Mouse (Mus musculus): ENCODE results near the gene Ano9. TPM values are rescaled to one million over a fixed set of nuclear protein-coding genes. Genes with fewer than 3 reads are reported as not detected.

Gene Ano9
- polyA plus RNA-seq, 1 experiment from 2014 or later = 0.32 TPM

DNA sequence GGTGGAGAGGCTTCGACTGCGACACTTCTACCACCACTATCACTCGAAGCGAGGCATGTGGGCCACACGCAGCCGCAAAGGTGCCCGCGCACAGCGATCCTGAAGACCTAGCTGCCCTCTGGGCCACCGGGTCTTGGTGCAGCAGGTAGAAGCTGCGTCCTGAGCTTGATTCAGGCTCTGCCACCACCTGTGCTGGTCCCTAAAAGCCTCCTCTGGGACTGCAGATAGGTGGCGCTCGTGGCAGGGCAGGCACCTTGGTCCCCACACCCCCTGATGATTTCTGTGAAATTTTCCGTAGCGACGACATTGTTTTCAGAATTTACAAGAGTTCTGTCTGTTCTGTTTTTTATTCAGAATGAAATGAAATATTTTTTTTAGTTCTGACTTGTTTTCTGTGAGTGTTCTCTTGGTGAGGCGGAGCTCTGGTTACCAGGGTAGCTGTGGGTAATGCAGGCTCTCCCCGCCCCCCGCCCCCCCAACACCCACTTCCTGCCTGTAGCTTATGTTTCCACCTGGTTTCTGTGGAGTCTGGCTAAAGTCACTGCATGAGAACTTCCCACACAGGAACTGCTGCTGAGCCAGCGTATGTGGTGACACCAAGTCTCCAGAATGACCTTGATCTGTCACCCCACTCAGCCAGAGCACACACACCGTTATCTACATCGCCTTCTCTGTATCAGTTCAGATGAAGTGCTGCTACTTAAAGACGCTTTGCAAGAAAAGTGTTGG, 45.4 kb downstream of the Ano9 start:
- Histone ChIP-seq H3K4me3 (replicated peaks; ENCODE audit: low read length) (no peak overlapping the region), H3K4me1 (replicated peaks; ENCODE audit: control insufficient read depth, insufficient read depth, low read length) (peaks cover 3% of the 10 kb centered on the region; the same call in 1 of the 2 replicates), H3K9me3 (ENCODE audit: control insufficient read depth, low read length) (no peaks in the 10 kb centered on the region), H3K4me2 (replicated peaks) (no peak overlapping the region), H3K27me3 (ENCODE audit: control insufficient read depth, insufficient read depth, low read length) (peaks cover 3% of the 10 kb centered on the region), H3K36me3 (replicated peaks; ENCODE audit: control insufficient read depth, insufficient read depth) (peaks cover 26% of the 10 kb centered on the region), H3K27ac (no peak overlapping the region), H3K9ac (no peak overlapping the region)
- ATAC-seq (ENCODE audit: low FRiP score) = no peak
- 33% methylated on average over 23 of the region's 23 CpGs for WGBS
- DNase-seq (ENCODE audit: low spot score) = no peak

DNA sequence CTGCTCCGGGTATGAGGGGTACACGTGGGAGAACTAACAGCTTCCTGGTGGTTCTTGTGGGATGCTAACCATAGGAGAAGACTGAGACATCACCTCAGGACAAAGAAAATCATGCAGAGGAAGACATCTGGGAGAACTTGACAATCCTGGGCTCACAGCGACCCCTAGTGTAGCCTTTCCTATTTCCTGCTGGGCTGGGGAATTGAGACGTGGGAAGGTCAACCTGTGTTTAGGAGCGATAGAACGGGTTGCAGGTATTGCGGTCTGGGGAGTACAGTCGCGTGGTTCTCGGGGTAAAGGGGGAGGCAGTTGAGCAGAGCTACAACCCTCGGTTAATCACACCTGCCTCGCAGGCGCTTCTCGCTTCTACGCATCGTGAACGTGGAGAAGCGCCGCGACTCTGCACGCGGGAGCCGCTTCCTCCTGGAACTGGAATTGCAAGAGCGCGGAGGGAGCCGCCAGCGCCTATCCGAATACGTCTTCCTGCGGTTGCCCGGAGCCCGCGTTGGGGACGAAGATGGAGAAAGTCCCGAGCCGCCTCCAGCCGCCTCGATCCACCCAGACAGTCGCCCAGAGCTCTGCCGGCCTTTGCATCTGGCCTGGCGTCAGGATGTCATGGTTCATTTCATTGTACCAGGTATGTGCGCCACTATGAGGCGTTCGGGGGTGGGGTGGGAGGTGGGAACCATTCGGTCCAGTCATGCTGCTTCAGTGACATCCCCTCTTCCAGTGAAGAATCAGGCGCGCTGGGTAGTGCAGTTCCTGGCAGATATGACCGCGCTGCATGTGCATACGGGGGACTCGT, 47.3 kb downstream of the Ano9 start:
- Histone ChIP-seq H3K4me2 (replicated peaks) (peak overlapping the region; percentile 68), H3K4me1 (replicated peaks; ENCODE audit: control insufficient read depth, insufficient read depth, low read length) (peaks cover 3% of the 10 kb centered on the region; the same call in 1 of the 2 replicates), H3K27ac (peak overlapping the region; percentile 79), H3K36me3 (replicated peaks; ENCODE audit: control insufficient read depth, insufficient read depth) (peaks cover 45% of the 10 kb centered on the region), H3K9me3 (ENCODE audit: control insufficient read depth, low read length) (no peaks in the 10 kb centered on the region), H3K27me3 (ENCODE audit: control insufficient read depth, insufficient read depth, low read length) (peaks cover 3% of the 10 kb centered on the region), H3K9ac (peak overlapping the region; percentile 68), H3K4me3 (replicated peaks; ENCODE audit: low read length) (peak overlapping the region; percentile 32)
- 2% methylated on average over 51 of the region's 51 CpGs for WGBS
- ATAC-seq (ENCODE audit: low FRiP score) = peak; percentile 67
- peak; percentile 87 for DNase-seq (ENCODE audit: low spot score)

DNA sequence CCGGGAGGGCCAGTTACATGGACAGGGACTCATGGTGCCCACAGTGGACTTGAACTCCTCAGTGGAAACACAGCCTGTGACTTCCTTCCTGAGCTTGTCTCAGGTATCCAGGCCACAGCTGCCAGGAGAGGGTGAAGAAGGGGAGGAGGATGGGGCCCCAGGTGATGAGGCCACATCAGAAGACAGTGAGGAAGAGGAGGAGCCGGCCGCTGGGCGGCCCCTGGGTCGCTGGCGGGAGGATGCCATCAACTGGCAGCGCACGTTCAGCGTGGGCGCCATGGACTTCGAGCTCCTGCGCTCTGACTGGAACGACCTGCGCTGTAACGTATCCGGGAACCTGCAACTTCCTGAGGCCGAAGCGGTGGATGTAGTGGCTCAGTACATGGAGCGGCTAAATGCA, 49.3 kb downstream of the Ano9 start:
- Histone ChIP-seq H3K4me2 (replicated peaks) (no peak overlapping the region), H3K27me3 (ENCODE audit: control insufficient read depth, insufficient read depth, low read length) (peaks cover 3% of the 10 kb centered on the region), H3K27ac (no peak overlapping the region), H3K36me3 (replicated peaks; ENCODE audit: control insufficient read depth, insufficient read depth) (peaks cover 60% of the 10 kb centered on the region), H3K9me3 (ENCODE audit: control insufficient read depth, low read length) (no peaks in the 10 kb centered on the region), H3K4me3 (replicated peaks; ENCODE audit: low read length) (no peak overlapping the region), H3K9ac (no peak overlapping the region), H3K4me1 (replicated peaks; ENCODE audit: control insufficient read depth, insufficient read depth, low read length) (peaks cover 3% of the 10 kb centered on the region; the same call in 1 of the 2 replicates)
- ATAC-seq (ENCODE audit: low FRiP score) = no peak
- WGBS = 77% methylated on average over 19 of the region's 19 CpGs
- DNase-seq (ENCODE audit: low spot score) = no peak

DNA sequence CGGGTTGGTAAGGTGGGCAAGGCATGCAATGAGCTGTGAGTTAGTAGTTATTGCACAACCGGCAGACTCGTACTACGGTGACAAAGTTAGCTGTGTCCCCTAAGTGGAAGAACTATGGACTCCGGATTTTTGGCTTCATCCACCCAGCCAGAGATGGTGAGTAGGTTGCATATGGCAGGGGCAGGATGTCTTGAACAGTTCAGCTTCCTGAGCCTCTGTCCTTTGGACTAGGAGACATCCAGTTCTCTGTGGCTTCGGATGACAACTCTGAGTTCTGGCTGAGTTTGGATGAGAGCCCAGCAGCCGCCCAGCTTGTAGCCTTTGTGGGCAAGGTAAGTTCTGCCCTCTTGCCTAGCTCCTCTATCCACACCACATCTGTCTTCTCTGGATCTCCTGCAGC, 53.0 kb downstream of the Ano9 start:
- Histone ChIP-seq H3K9ac (no peak overlapping the region), H3K9me3 (ENCODE audit: control insufficient read depth, low read length) (no peaks in the 10 kb centered on the region), H3K27ac (no peak overlapping the region), H3K27me3 (ENCODE audit: control insufficient read depth, insufficient read depth, low read length) (no peaks in the 10 kb centered on the region), H3K4me3 (replicated peaks; ENCODE audit: low read length) (no peak overlapping the region), H3K4me1 (replicated peaks; ENCODE audit: control insufficient read depth, insufficient read depth, low read length) (peaks cover 22% of the 10 kb centered on the region), H3K36me3 (replicated peaks; ENCODE audit: control insufficient read depth, insufficient read depth) (peaks cover 58% of the 10 kb centered on the region), H3K4me2 (replicated peaks) (no peak overlapping the region)
- DNase-seq (ENCODE audit: low spot score) (no peak), ATAC-seq (ENCODE audit: low FRiP score) (no peak)
- WGBS = 93% methylated on average over 7 of the region's 7 CpGs

DNA sequence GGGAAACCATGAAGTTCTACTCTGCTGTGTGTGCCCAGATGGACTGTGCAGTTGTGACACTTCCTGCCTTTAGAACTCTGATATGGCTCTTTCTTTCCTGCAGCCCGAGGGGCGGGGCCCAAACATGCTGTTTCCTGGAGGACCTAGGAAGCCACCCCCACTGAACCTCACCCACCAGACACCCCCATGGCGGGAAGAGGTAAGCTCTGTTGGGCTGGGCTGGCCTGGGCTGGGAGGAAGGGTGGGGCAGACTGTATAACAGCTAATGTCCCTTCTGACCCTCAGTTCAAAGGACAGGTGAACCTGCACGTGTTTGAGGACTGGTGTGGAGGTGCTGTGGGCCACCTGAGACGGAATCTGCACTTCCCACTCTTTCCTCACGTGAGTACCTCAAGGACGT, 53.4 kb downstream of the Ano9 start:
- Histone ChIP-seq H3K9ac (no peak overlapping the region), H3K9me3 (ENCODE audit: control insufficient read depth, low read length) (no peaks in the 10 kb centered on the region), H3K36me3 (replicated peaks; ENCODE audit: control insufficient read depth, insufficient read depth) (peaks cover 58% of the 10 kb centered on the region), H3K4me3 (replicated peaks; ENCODE audit: low read length) (no peak overlapping the region), H3K4me2 (replicated peaks) (no peak overlapping the region), H3K27ac (no peak overlapping the region), H3K4me1 (replicated peaks; ENCODE audit: control insufficient read depth, insufficient read depth, low read length) (peaks cover 24% of the 10 kb centered on the region), H3K27me3 (ENCODE audit: control insufficient read depth, insufficient read depth, low read length) (no peaks in the 10 kb centered on the region)
- WGBS = 88% methylated on average over 7 of the region's 7 CpGs
- ATAC-seq (ENCODE audit: low FRiP score) (no peak), DNase-seq (ENCODE audit: low spot score) (no peak)

DNA sequence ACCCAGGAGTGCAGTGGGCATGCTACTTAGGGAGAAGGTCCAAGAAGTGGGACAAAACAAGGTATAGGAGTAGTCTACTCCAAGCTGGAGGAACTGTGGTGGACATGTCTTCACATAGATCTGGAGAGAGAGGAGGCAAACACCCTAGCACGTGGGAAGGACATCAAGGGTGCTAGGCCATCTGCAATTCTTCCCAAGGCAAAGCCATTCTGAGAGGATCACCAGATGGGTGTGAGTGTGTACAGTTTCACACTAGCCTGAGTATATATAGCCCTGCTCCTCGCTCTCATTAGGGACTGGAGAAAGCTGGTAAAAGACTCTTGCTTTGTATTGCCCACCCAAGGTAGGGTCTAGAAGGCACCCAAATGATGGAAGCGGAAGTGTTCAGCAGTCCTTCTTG, 54.3 kb downstream of the Ano9 start:
- no peak for DNase-seq (ENCODE audit: low spot score)
- peaks cover 52% of the 10 kb centered on the region for H3K36me3 ChIP-seq (replicated peaks; ENCODE audit: control insufficient read depth, insufficient read depth)
- H3K4me3 ChIP-seq (replicated peaks; ENCODE audit: low read length) = no peak overlapping the region
- peaks cover 24% of the 10 kb centered on the region for H3K4me1 ChIP-seq (replicated peaks; ENCODE audit: control insufficient read depth, insufficient read depth, low read length)
- ATAC-seq (ENCODE audit: low FRiP score) = no peak
- no peak overlapping the region for H3K27ac ChIP-seq
- WGBS = 90% methylated on average over 3 of the region's 3 CpGs
- no peaks in the 10 kb centered on the region for H3K9me3 ChIP-seq (ENCODE audit: control insufficient read depth, low read length)
- H3K4me2 ChIP-seq (replicated peaks) = no peak overlapping the region
- no peak overlapping the region for H3K9ac ChIP-seq
- H3K27me3 ChIP-seq (ENCODE audit: control insufficient read depth, insufficient read depth, low read length) = no peaks in the 10 kb centered on the region

DNA sequence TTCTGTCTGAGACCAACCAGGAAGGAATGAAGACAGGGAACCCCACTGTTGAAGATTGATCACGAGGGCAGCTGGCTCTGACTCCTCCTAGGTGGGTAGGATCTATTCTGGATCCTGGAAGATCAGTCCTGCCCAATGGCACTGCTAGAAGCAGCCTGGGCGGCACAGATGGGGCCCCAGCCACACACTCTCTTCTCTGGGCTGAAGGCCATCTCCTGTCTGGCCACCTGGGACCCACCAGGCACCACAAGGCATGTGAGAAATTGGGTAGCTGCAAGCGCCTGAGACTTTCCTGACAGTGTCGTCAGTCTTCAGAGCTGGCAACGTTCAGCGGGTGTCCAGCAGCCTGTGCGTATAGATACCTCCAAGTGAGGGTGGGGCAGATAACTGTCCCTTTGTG, 55.1 kb downstream of the Ano9 start:
- 67% methylated on average over 7 of the region's 7 CpGs for WGBS
- DNase-seq (ENCODE audit: low spot score) = no peak

DNA sequence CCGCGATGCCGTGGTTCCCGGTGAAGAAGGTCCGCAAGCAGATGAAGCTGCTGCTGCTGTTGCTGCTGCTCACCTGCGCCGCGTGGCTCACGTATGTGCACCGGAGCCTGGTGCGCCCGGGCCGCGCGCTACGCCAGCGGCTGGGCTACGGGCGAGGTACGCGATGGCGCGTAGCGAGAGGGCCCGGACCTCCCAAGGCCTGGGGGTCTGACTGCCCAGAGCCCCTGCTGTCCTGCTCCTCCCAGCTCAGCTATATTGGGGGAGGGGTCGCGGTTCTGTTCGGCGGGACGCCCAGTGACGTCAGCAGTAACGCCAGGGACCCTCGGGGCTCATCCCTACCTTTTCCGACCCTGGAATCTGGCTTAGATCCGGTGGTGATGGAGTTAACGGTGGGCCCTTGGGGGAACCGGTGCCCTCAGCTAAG, 56.3 kb downstream of the Ano9 start:
- Histone ChIP-seq H3K27ac (peak overlapping the region; percentile 94), H3K9me3 (ENCODE audit: control insufficient read depth, low read length) (no peaks in the 10 kb centered on the region), H3K27me3 (ENCODE audit: control insufficient read depth, insufficient read depth, low read length) (no peaks in the 10 kb centered on the region), H3K9ac (peak overlapping the region; percentile 97), H3K36me3 (replicated peaks; ENCODE audit: control insufficient read depth, insufficient read depth) (peaks cover 32% of the 10 kb centered on the region), H3K4me1 (replicated peaks; ENCODE audit: control insufficient read depth, insufficient read depth, low read length) (peaks cover 24% of the 10 kb centered on the region), H3K4me3 (replicated peaks; ENCODE audit: low read length) (peak overlapping the region; percentile 80), H3K4me2 (replicated peaks) (peak overlapping the region; percentile 65)
- DNase-seq (ENCODE audit: low spot score) (peak; percentile 56), ATAC-seq (ENCODE audit: low FRiP score) (peak; percentile 52)
- WGBS = under 1% methylated on average over 37 of the region's 37 CpGs

More for the DNA sequence above, 55.1 kb downstream of the Ano9 start:
- ATAC-seq (ENCODE audit: low FRiP score) = no peak
- H3K9me3 ChIP-seq (ENCODE audit: control insufficient read depth, low read length) = no peaks in the 10 kb centered on the region
- H3K9ac ChIP-seq = peak overlapping the region; percentile 97
- H3K4me1 ChIP-seq (replicated peaks; ENCODE audit: control insufficient read depth, insufficient read depth, low read length) = peaks cover 24% of the 10 kb centered on the region
- H3K27me3 ChIP-seq (ENCODE audit: control insufficient read depth, insufficient read depth, low read length) = no peaks in the 10 kb centered on the region
- peak overlapping the region; percentile 80; the same call in 1 of the 2 replicates for H3K4me3 ChIP-seq (replicated peaks; ENCODE audit: low read length)
- peak overlapping the region; percentile 65 for H3K4me2 ChIP-seq (replicated peaks)
- H3K27ac ChIP-seq = no peak overlapping the region
- H3K36me3 ChIP-seq (replicated peaks; ENCODE audit: control insufficient read depth, insufficient read depth) = peaks cover 44% of the 10 kb centered on the region

DNA sequence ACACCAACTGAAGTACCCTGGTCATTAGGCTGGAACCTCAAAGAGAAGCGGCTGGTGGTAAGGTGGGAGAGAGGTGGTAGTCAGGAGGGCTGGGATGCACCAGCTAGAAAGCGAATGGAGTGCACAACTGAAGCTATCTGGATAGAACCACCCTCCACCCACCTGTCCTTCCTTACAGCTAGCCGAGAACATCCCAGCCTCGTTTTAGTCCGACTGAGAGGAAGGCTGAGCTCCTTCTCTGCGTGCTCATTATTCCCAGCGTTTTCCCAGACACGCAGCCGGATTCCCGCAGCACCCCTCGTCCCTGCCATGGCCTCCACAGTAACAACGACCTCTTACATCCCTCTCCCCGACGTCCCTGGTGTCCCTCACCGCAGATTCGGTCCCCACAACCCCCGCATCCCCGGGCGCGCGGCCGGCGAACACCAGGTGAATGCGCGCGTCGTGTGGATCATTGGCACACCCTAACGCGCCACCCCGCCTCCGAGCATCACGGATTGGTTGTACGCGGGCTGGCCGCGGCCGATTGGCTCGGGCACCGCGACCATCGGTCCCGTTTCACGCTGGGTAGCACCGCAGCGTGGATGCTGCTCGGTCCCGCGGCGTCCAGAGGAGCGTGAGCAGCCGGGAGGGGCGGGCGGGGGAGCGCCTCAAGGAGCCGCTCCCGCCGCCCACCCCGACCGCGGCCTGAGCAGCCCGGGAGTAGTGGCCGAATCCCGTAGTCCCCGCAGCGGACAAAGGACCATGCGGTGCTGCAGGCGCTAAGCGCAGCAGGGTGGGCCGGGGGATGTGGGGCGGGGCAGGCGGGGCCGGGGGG, 57.0 kb downstream of the Ano9 start, which contains the start of gene B4galnt4:
Gene B4galnt4, plus strand, starts transcription at position 679 of the 817 bp plus-strand sequence.
- Histone ChIP-seq H3K36me3 (replicated peaks; ENCODE audit: control insufficient read depth, insufficient read depth) (peaks cover 26% of the 10 kb centered on the region), H3K27me3 (ENCODE audit: control insufficient read depth, insufficient read depth, low read length) (no peaks in the 10 kb centered on the region), H3K9ac (peak within 1 kb of the TSS; percentile 97), H3K4me1 (replicated peaks; ENCODE audit: control insufficient read depth, insufficient read depth, low read length) (peaks cover 24% of the 10 kb centered on the region), H3K27ac (peak within 1 kb of the TSS; percentile 94), H3K4me2 (replicated peaks) (peak within 1 kb of the TSS; percentile 65), H3K9me3 (ENCODE audit: control insufficient read depth, low read length) (no peaks in the 10 kb centered on the region), H3K4me3 (replicated peaks; ENCODE audit: low read length) (peak within 1 kb of the TSS; percentile 80)
- DNase-seq (ENCODE audit: low spot score) = peak; percentile 90
- under 1% methylated on average over 72 of the region's 72 CpGs for WGBS
- ATAC-seq (ENCODE audit: low FRiP score) = peak; percentile 97

All from hindbrain, embryonic 14.5 days (tissue).